Mouse (Mus musculus) A20 (cell line): ENCODE measurements around the gene Fcgr4.
"Not testable (repeated sequence)": the region's sequence is repeated elsewhere in the genome, so short reads cannot be mapped to it uniquely, and the experiment has no call there.

Experiments used
- DNase-seq: peaks from one replicate; pipeline ENCODE4 v3.0.0-alpha.2; 2011; ENCODE audit warnings: low read depth, low spot score

Fcgr4 gene

GRCm38 (mm10) chr1:171018737-171019136, at the start of gene Fcgr4:
Fcgr4 (plus strand) TSS chr1:171018920.
- DNase-seq, result no peak

- DNase-seq, result no peak
Measured at GRCm38 (mm10) chr1:170972494-170972893, 46.2 kb upstream of the Fcgr4 start.

GRCm38 (mm10) chr1:170972936-170973335, 45.8 kb upstream of the Fcgr4 start:
- no peak for DNase-seq

GRCm38 (mm10) chr1:170974171-170974570, 44.5 kb upstream of the Fcgr4 start:
- no peak for DNase-seq

- no peak for DNase-seq
Measured at GRCm38 (mm10) chr1:170974736-170975135, 44.0 kb upstream of the Fcgr4 start.

GRCm38 (mm10) chr1:170975350-170975749, 43.4 kb upstream of the Fcgr4 start:
- DNase-seq, result not testable (repeated sequence)

GRCm38 (mm10) chr1:170975751-170976161, 43.0 kb upstream of the Fcgr4 start:
- DNase-seq, result peak; percentile 86

- DNase-seq, result no peak
Measured at GRCm38 (mm10) chr1:170976447-170976846, 42.3 kb upstream of the Fcgr4 start, which contains the start of gene Fcgr2b. Fcgr2b (minus strand) TSS chr1:170976547.

- DNase-seq, result no peak
Measured at GRCm38 (mm10) chr1:170978601-170979000, 40.1 kb upstream of the Fcgr4 start.

- DNase-seq, result not testable (repeated sequence)
Measured at GRCm38 (mm10) chr1:170981679-170982078, 37.0 kb upstream of the Fcgr4 start.

GRCm38 (mm10) chr1:170982301-170982700, 36.4 kb upstream of the Fcgr4 start:
- DNase-seq, result peak; percentile 60

- no peak for DNase-seq
Measured at GRCm38 (mm10) chr1:170983066-170983465, 35.7 kb upstream of the Fcgr4 start.

GRCm38 (mm10) chr1:170985092-170985491, 33.6 kb upstream of the Fcgr4 start:
- no peak for DNase-seq

- DNase-seq, result no peak
Measured at GRCm38 (mm10) chr1:170985861-170986260, 32.9 kb upstream of the Fcgr4 start.

- DNase-seq, result no peak
Measured at GRCm38 (mm10) chr1:170989656-170990055, 29.1 kb upstream of the Fcgr4 start.

GRCm38 (mm10) chr1:170992550-170992949, 26.2 kb upstream of the Fcgr4 start:
- peak; percentile 70 for DNase-seq

- DNase-seq, result no peak
Measured at GRCm38 (mm10) chr1:170996034-170996433, 22.7 kb upstream of the Fcgr4 start.

GRCm38 (mm10) chr1:170996753-170997152, 22.0 kb upstream of the Fcgr4 start:
- DNase-seq, result peak; percentile 84

- DNase-seq, result peak; percentile 68
Measured at GRCm38 (mm10) chr1:170997756-170998655, 20.7 kb upstream of the Fcgr4 start.

GRCm38 (mm10) chr1:170999811-171000210, 18.9 kb upstream of the Fcgr4 start:
- DNase-seq, result no peak

- no peak for DNase-seq
Measured at GRCm38 (mm10) chr1:171005081-171005480, 13.6 kb upstream of the Fcgr4 start.

- no peak for DNase-seq
Measured at GRCm38 (mm10) chr1:171005586-171005985, 13.1 kb upstream of the Fcgr4 start.

- DNase-seq, result peak; percentile 59
Measured at GRCm38 (mm10) chr1:171006335-171006734, 12.4 kb upstream of the Fcgr4 start.
